Mouse (Mus musculus) lung, postnatal 0 days (tissue): ENCODE results near the gene Cst6.

Experiments
- CTCF ChIP-seq: IDR thresholded peaks from 2 replicates; pipeline ENCODE4 v1.5.1; 2016; ENCODE audit warnings: antibody characterized with exemption, mild to moderate bottlenecking
- EP300 ChIP-seq: IDR thresholded peaks from 2 replicates; pipeline ENCODE4 v1.6.1; 2016; ENCODE audit warnings: antibody characterized with exemption, mild to moderate bottlenecking, control low read depth

DNA sequence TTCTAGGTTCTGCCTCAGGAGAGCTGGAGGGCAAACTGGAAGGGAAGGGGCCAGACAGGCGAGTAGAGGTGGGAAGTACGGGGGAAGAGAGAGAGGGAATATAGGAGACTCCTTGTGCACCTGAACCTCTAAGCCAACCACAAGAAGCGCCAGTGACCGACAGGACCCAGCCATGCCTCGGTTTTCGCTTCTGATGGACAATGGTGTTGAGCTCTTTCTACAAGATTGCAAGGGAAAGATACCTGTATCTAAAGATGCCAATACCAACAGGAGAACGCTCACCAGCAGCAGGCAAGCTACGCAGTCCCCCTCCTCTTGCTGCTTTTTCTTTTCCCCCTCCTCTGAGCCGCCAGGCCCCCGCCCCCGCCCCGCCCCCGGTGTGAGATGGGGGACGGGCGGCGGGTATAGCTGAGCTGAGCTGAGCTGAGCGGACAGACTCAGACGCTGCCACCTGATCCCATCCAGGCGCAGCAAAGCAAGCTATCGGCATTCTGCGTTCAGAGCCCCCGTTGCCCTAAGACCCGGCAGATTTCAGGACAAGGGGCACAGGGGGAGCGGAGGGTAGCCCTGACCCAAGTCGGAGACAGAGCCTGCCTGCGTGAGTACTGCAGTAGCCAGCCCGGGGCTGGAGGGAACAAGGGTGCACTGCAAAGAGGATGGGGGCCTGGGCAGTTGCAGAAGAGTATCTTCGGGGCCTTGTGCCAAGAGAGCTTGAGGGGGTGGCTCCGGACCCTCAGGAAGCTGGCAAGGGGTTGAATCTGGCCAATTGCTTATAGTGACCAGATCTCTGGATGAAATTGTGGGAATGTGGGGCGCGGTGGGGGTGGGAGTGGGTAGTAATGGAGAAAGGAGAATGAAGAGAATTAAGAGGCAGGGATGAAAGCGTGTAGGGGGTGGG lies 51.2 kb downstream of the Cst6 start, which contains the start of gene Gal3st3:
- TF ChIP-seq EP300 (no peak), CTCF (no peak)
